ENCODE assay signal across 10 mouse cellular contexts in genomic region chr1:74340361-74340764, GRCm38 (mm10). TPM values are rescaled to one million over a fixed set of nuclear protein-coding genes. Genes with fewer than 3 reads are reported as not detected.
DNase-seq lines count a peak whose midpoint lies in the region; ATAC-seq lines count a peak whose summit lies in the region.
"Had no signal": no experiment of that assay in that cellular context is flagged by ENCODE, and none has a peak within 500 bp of the region (broad histone marks: within the 10 kb centered on the region; RNA-seq: fewer than 3 reads in every experiment).

No protein-coding gene starts in this region.

- no peak overlapping the region for H3K4me2 ChIP-seq in hindbrain, embryonic 16.5 days (ENCODE audit: low read length)
- no peak overlapping the region for H3K4me2 ChIP-seq in hindbrain, embryonic 14.5 days (replicated peaks)
- H3K4me2 ChIP-seq in forebrain, embryonic 16.5 days (ENCODE audit: low read length) = no peak overlapping the region
- H3K4me2 ChIP-seq: embryonic facial prominence, embryonic 13.5 days; limb, embryonic 12.5 days had no signal

- peak; percentile 39; the same call in 1 of the 2 replicates for ATAC-seq in hindbrain, embryonic 16.5 days
- no peak for ATAC-seq in hindbrain, embryonic 14.5 days (ENCODE audit: low FRiP score)
- peak; percentile 21; the same call in 1 of the 2 replicates for ATAC-seq in forebrain, embryonic 16.5 days
- peak; percentile 23; the same call in 1 of the 2 replicates for ATAC-seq in megakaryocyte-erythroid progenitor cell, adult 5-6 weeks (replicated peaks; ENCODE audit: low FRiP score, low TSS enrichment, poor library complexity, severe bottlenecking)
- no peak for ATAC-seq in erythroblast, adult 5-6 weeks (replicated peaks; ENCODE audit: low FRiP score, poor library complexity, severe bottlenecking)

- DNase-seq in hindbrain, embryonic 14.5 days (ENCODE audit: low spot score) = no peak
- peak; percentile 76 for DNase-seq in adrenal gland, adult 8-10 months
- peak; percentile 59 for DNase-seq in kidney, postnatal 10 days
- DNase-seq in spleen, postnatal 36 days (ENCODE audit: low spot score in 2 of 2) = no peak

- H3K4me3 ChIP-seq in hindbrain, embryonic 16.5 days (ENCODE audit: low read length) = no peak overlapping the region
- H3K4me3 ChIP-seq in hindbrain, embryonic 14.5 days (replicated peaks; ENCODE audit: low read length) = no peak overlapping the region
- H3K4me3 ChIP-seq in forebrain, embryonic 16.5 days (replicated peaks; ENCODE audit: low read length) = no peak overlapping the region
- H3K4me3 ChIP-seq: embryonic facial prominence, embryonic 13.5 days; limb, embryonic 12.5 days had no signal

- no peaks in the 10 kb centered on the region for H3K36me3 ChIP-seq in hindbrain, embryonic 16.5 days (ENCODE audit: control insufficient read depth, insufficient read depth, low read length)
- H3K36me3 ChIP-seq in hindbrain, embryonic 14.5 days (replicated peaks; ENCODE audit: control insufficient read depth, insufficient read depth) = no peaks in the 10 kb centered on the region
- no peaks in the 10 kb centered on the region for H3K36me3 ChIP-seq in forebrain, embryonic 16.5 days (ENCODE audit: control insufficient read depth, insufficient read depth)

- H3K4me1 ChIP-seq in hindbrain, embryonic 16.5 days (ENCODE audit: control insufficient read depth, insufficient read depth, low read depth, low read length) = peaks cover 3% of the 10 kb centered on the region; the same call in 1 of the 2 replicates
- 0 out of 2 replicates have a peak, but pooled peaks cover 7% of the 10 kb centered on the region for H3K4me1 ChIP-seq in hindbrain, embryonic 14.5 days (replicated peaks; ENCODE audit: control insufficient read depth, insufficient read depth, low read length)
- H3K4me1 ChIP-seq in forebrain, embryonic 16.5 days (replicated peaks; ENCODE audit: control insufficient read depth, insufficient read depth, low read length) = peaks cover 6% of the 10 kb centered on the region

- no peaks in the 10 kb centered on the region for H3K27me3 ChIP-seq in hindbrain, embryonic 16.5 days (replicated peaks; ENCODE audit: control insufficient read depth, insufficient read depth, low read length)
- H3K27me3 ChIP-seq in hindbrain, embryonic 14.5 days (ENCODE audit: control insufficient read depth, insufficient read depth, low read length) = no peaks in the 10 kb centered on the region
- no peaks in the 10 kb centered on the region for H3K27me3 ChIP-seq in forebrain, embryonic 16.5 days (replicated peaks; ENCODE audit: control insufficient read depth, insufficient read depth, low read length)
- H3K27me3 ChIP-seq: embryonic facial prominence, embryonic 13.5 days; limb, embryonic 12.5 days had no signal

- 71% methylated on average over 6 of the region's 6 CpGs for WGBS in hindbrain, embryonic 16.5 days
- 86% methylated on average over 6 of the region's 6 CpGs for WGBS in hindbrain, embryonic 14.5 days
- WGBS in forebrain, embryonic 16.5 days = 76% methylated on average over 6 of the region's 6 CpGs

- H3K9ac ChIP-seq in hindbrain, embryonic 16.5 days (ENCODE audit: low read depth, low read length) = no peak overlapping the region
- no peak overlapping the region for H3K9ac ChIP-seq in hindbrain, embryonic 14.5 days
- H3K9ac ChIP-seq in forebrain, embryonic 16.5 days (replicated peaks; ENCODE audit: low read depth, low read length) = no peak overlapping the region
- H3K9ac ChIP-seq: embryonic facial prominence, embryonic 13.5 days; limb, embryonic 12.5 days had no signal

- no peaks in the 10 kb centered on the region for H3K9me3 ChIP-seq in hindbrain, embryonic 16.5 days (ENCODE audit: control insufficient read depth, low read length)
- H3K9me3 ChIP-seq in hindbrain, embryonic 14.5 days (ENCODE audit: control insufficient read depth, low read length) = no peaks in the 10 kb centered on the region
- H3K9me3 ChIP-seq in forebrain, embryonic 16.5 days (ENCODE audit: control insufficient read depth, low read length) = no peaks in the 10 kb centered on the region
- H3K9me3 ChIP-seq: embryonic facial prominence, embryonic 13.5 days; limb, embryonic 12.5 days had no signal

- H3K27ac ChIP-seq in hindbrain, embryonic 16.5 days (ENCODE audit: low read depth, low read length) = no peak overlapping the region
- H3K27ac ChIP-seq in hindbrain, embryonic 14.5 days = no peak overlapping the region
- H3K27ac ChIP-seq in forebrain, embryonic 16.5 days (ENCODE audit: low read length) = no peak overlapping the region
- H3K27ac ChIP-seq: embryonic facial prominence, embryonic 13.5 days; limb, embryonic 12.5 days had no signal

RNA-seq across cellular contexts. Expression of gene Catip, which starts 21.5 kb away (rescaled TPM):
- 2.2 and 2.8 TPM in 2 replicates for polyA plus RNA-seq in hindbrain, embryonic 16.5 days (2015; fragmentation: Nextera tagmentation; extraction: Ambion mirVana)
- polyA plus RNA-seq in hindbrain, embryonic 14.5 days (2014; fragmentation: Nextera tagmentation; extraction: Ambion mirVana) = 1.2 and 1.7 TPM in 2 replicates
- 1 to 10 TPM in 2 of 4 experiments, under 1 TPM in 2; 0.21 to 1.4 (median 0.81) TPM for total RNA-seq in adrenal gland, adult 8-10 months (2022)
- 1.0 and 1.2 TPM in 2 replicates for polyA plus RNA-seq in forebrain, embryonic 16.5 days (2015; fragmentation: Nextera tagmentation; extraction: Ambion mirVana)
- not detected in 2 replicates for total RNA-seq in megakaryocyte-erythroid progenitor cell, adult 5-6 weeks (2014; fragmentation: Nextera tagmentation)
- total RNA-seq in megakaryocyte-erythroid progenitor cell, adult 5-6 weeks (2017) = not detected in 2 replicates
- not detected in 2 replicates for total RNA-seq in erythroblast, adult 5-6 weeks (2015; ENCODE audit: low replicate concordance)
- not detected in 2 replicates for total RNA-seq in erythroblast, adult 5-6 weeks (2017; ENCODE audit: low replicate concordance)

RNA-seq across cellular contexts. Expression of gene Slc11a1, which starts 34.6 kb away (rescaled TPM):
- polyA plus RNA-seq in hindbrain, embryonic 16.5 days (2015; fragmentation: Nextera tagmentation; extraction: Ambion mirVana) = 2.6 and 3.3 TPM in 2 replicates
- 2.7 and 2.9 TPM in 2 replicates for polyA plus RNA-seq in hindbrain, embryonic 14.5 days (2014; fragmentation: Nextera tagmentation; extraction: Ambion mirVana)
- 10 to 100 TPM; 12.9 to 29.1 (median 19.7) TPM for total RNA-seq in adrenal gland, adult 8-10 months (2022)
- polyA plus RNA-seq in forebrain, embryonic 16.5 days (2015; fragmentation: Nextera tagmentation; extraction: Ambion mirVana) = 1.2 and 1.5 TPM in 2 replicates
- total RNA-seq in megakaryocyte-erythroid progenitor cell, adult 5-6 weeks (2014; fragmentation: Nextera tagmentation) = not detected in 2 replicates
- 0.42 TPM in 1 of 2 replicates, not detected in the other for total RNA-seq in megakaryocyte-erythroid progenitor cell, adult 5-6 weeks (2017)
- 20.2 and 37.0 TPM in 2 replicates for total RNA-seq in erythroblast, adult 5-6 weeks (2015; ENCODE audit: low replicate concordance)
- total RNA-seq in erythroblast, adult 5-6 weeks (2017; ENCODE audit: low replicate concordance) = 3.0 and 12.7 TPM in 2 replicates

RNA-seq across cellular contexts. Expression of gene Tmbim1, which starts 34.9 kb away (rescaled TPM):
- 11.7 and 12.2 TPM in 2 replicates for polyA plus RNA-seq in hindbrain, embryonic 16.5 days (2015; fragmentation: Nextera tagmentation; extraction: Ambion mirVana)
- polyA plus RNA-seq in hindbrain, embryonic 14.5 days (2014; fragmentation: Nextera tagmentation; extraction: Ambion mirVana) = 8.0 TPM in 2 replicates
- 100 to 1,000 TPM; 123 to 136 (median 131) TPM for total RNA-seq in adrenal gland, adult 8-10 months (2022)
- 6.9 and 7.7 TPM in 2 replicates for polyA plus RNA-seq in forebrain, embryonic 16.5 days (2015; fragmentation: Nextera tagmentation; extraction: Ambion mirVana)
- 10.1 and 16.8 TPM in 2 replicates for total RNA-seq in megakaryocyte-erythroid progenitor cell, adult 5-6 weeks (2014; fragmentation: Nextera tagmentation)
- 13.6 and 13.9 TPM in 2 replicates for total RNA-seq in megakaryocyte-erythroid progenitor cell, adult 5-6 weeks (2017)
- total RNA-seq in erythroblast, adult 5-6 weeks (2015; ENCODE audit: low replicate concordance) = 2.1 and 4.2 TPM in 2 replicates
- total RNA-seq in erythroblast, adult 5-6 weeks (2017; ENCODE audit: low replicate concordance) = 1.9 and 2.6 TPM in 2 replicates

RNA-seq across cellular contexts. Expression of gene Ctdsp1, which starts 50.9 kb away (rescaled TPM):
- 19.0 and 20.0 TPM in 2 replicates for polyA plus RNA-seq in hindbrain, embryonic 16.5 days (2015; fragmentation: Nextera tagmentation; extraction: Ambion mirVana)
- 20.3 and 20.8 TPM in 2 replicates for polyA plus RNA-seq in hindbrain, embryonic 14.5 days (2014; fragmentation: Nextera tagmentation; extraction: Ambion mirVana)
- total RNA-seq in adrenal gland, adult 8-10 months (2022) = 100 to 1,000 TPM; 141 to 175 (median 160) TPM
- 18.6 and 20.0 TPM in 2 replicates for polyA plus RNA-seq in forebrain, embryonic 16.5 days (2015; fragmentation: Nextera tagmentation; extraction: Ambion mirVana)
- total RNA-seq in megakaryocyte-erythroid progenitor cell, adult 5-6 weeks (2014; fragmentation: Nextera tagmentation) = 84.0 and 87.0 TPM in 2 replicates
- total RNA-seq in megakaryocyte-erythroid progenitor cell, adult 5-6 weeks (2017) = 19.5 and 26.8 TPM in 2 replicates
- 30.7 and 40.5 TPM in 2 replicates for total RNA-seq in erythroblast, adult 5-6 weeks (2015; ENCODE audit: low replicate concordance)
- total RNA-seq in erythroblast, adult 5-6 weeks (2017; ENCODE audit: low replicate concordance) = 10.5 and 22.8 TPM in 2 replicates

RNA-seq across cellular contexts. Expression of gene Pnkd, which starts 55.6 kb away (rescaled TPM):
- polyA plus RNA-seq in hindbrain, embryonic 16.5 days (2015; fragmentation: Nextera tagmentation; extraction: Ambion mirVana) = 166 and 167 TPM in 2 replicates
- 146 and 149 TPM in 2 replicates for polyA plus RNA-seq in hindbrain, embryonic 14.5 days (2014; fragmentation: Nextera tagmentation; extraction: Ambion mirVana)
- total RNA-seq in adrenal gland, adult 8-10 months (2022) = 10 to 100 TPM; 68.1 to 76.1 (median 74.6) TPM
- 98.4 and 105 TPM in 2 replicates for polyA plus RNA-seq in forebrain, embryonic 16.5 days (2015; fragmentation: Nextera tagmentation; extraction: Ambion mirVana)
- 22.4 and 50.1 TPM in 2 replicates for total RNA-seq in megakaryocyte-erythroid progenitor cell, adult 5-6 weeks (2014; fragmentation: Nextera tagmentation)
- total RNA-seq in megakaryocyte-erythroid progenitor cell, adult 5-6 weeks (2017) = 14.1 and 22.8 TPM in 2 replicates
- 7.1 and 17.7 TPM in 2 replicates for total RNA-seq in erythroblast, adult 5-6 weeks (2015; ENCODE audit: low replicate concordance)
- 2.4 TPM in 1 of 2 replicates, not detected in the other for total RNA-seq in erythroblast, adult 5-6 weeks (2017; ENCODE audit: low replicate concordance)

Comparison
In these comparisons a context has a peak if more than half of its experiments do, and no peak if none do; other contexts are left out.
1. ATAC-seq: peak in hindbrain, embryonic 16.5 days (single experiment), forebrain, embryonic 16.5 days (single experiment) and megakaryocyte-erythroid progenitor cell, adult 5-6 weeks (single experiment); none in hindbrain, embryonic 14.5 days (single experiment) and erythroblast, adult 5-6 weeks (single experiment).
2. DNase-seq: peak in adrenal gland, adult 8-10 months (single experiment) and kidney, postnatal 10 days (single experiment); none in hindbrain, embryonic 14.5 days (single experiment) and spleen, postnatal 36 days (0 of 2).
3. RNA of gene Tmbim1, which starts 34.9 kb away (total RNA-seq): 123 to 136 TPM in adrenal gland, adult 8-10 months; 10.1 to 16.8 TPM in megakaryocyte-erythroid progenitor cell, adult 5-6 weeks and 1.9 to 4.2 TPM in erythroblast, adult 5-6 weeks; every median in the first group is over 4 times any median in the second.